Comparison of ENCODE assay signal across 8 mouse cellular contexts in the genomic region with DNA sequence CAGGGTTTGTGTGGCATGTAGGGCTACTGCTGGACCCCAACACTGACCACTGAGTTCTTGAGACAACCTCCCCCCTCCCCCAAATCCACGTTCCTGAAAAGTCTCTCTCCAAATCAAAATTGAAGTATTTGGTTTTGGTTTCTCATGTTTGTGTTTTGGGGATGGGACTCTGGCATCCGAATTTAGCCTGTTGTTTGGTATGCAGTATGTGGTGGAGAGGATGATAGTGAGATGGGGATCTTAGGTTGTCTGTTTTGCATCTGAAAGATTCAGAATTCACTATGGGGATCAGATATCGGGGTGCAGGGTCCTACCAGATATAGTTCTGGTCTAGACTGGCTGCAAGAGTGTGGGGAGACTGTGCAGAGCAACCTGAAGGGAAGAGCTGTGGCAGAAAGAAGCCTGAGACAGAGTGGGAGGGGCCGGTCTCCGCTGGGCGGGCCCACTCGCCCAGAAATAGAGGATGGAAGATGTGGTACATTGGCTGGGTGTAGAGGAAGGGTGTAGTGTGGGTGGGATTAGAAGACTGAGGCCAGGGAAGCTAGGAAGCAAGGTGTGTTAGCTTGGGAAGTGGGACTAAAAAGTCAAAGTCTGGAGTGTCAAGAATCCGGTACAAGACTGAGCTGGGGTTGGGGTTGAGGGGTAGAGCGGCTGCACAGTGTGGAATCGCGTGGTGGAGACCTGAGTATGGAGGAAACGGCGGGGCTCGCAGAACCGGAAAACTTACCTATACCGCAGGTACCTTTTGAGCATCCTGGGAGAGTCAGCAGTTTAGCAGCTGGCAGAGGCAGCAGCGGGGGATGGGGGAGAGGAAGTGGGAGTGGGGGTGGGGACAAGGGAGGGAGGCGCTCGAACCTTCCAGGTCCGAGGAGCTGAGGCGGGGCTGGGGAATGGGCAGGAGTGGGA. TPM values are rescaled to one million over a fixed set of nuclear protein-coding genes. Genes with fewer than 3 reads are reported as not detected.
A peak's percentile ranks its signal among the peaks of the same experiment; 100 is the strongest.
DNase-seq lines count a peak whose midpoint lies in the region; ATAC-seq and TF ChIP-seq lines count a peak whose summit lies in the region.

A gene (plus strand): TSS at position 444 of the 906 bp plus-strand sequence.

- no peaks in the 10 kb centered on the region for H3K9me3 ChIP-seq in intestine, embryonic 16.5 days (ENCODE audit: control insufficient read depth, low read length)

- no peak for TF ChIP-seq CTCF in small intestine, adult 2 months (IDR thresholded peaks at IDR 0.05; ENCODE audit: extremely low read depth, insufficient read length, insufficient replicate concordance, low read depth, low read length)

- 3% methylated on average over 21 of the region's 21 CpGs for WGBS in intestine, embryonic 16.5 days
- WGBS in small intestine, adult 2 months = 1% methylated on average over 21 of the region's 21 CpGs

- peak; percentile 59 for ATAC-seq in granulocyte monocyte progenitor cell, adult 5-6 weeks (replicated peaks; ENCODE audit: poor library complexity, severe bottlenecking)
- peak; percentile 75 for ATAC-seq in intestine, embryonic 16.5 days

- no peaks in the 10 kb centered on the region for H3K36me3 ChIP-seq in intestine, embryonic 16.5 days (ENCODE audit: control insufficient read depth, insufficient read depth, low read length)
- H3K36me3 ChIP-seq in small intestine, adult 2 months (ENCODE audit: control insufficient read depth, insufficient read depth, low read length) = no peaks in the 10 kb centered on the region

- no peak for TF ChIP-seq POLR2A in small intestine, adult 2 months (IDR thresholded peaks at IDR 0.05; ENCODE audit: low read depth, low read length)

- peak within 1 kb of the TSS; percentile 80 for H3K4me2 ChIP-seq in intestine, embryonic 16.5 days (ENCODE audit: low read depth, low read length)

- peak within 1 kb of the TSS; percentile 73 for H3K9ac ChIP-seq in intestine, embryonic 16.5 days (ENCODE audit: low read depth, low read length)

- peak; percentile 87 for DNase-seq in 3T3-L1 (ENCODE audit: low read depth, low spot score)
- DNase-seq in adrenal gland, adult 18-20 months (ENCODE audit: low spot score in 2 of 2) = peak; percentile 61 to 71
- peak; percentile 56 for DNase-seq in embryo, embryonic 11 days
- peak; percentile 48 for DNase-seq in left cerebral cortex, postnatal 4 days
- peak; percentile 30 for DNase-seq in mesoderm, embryonic 11.5 days (ENCODE audit: low read depth, low spot score)

- H3K27ac ChIP-seq in intestine, embryonic 16.5 days (ENCODE audit: low read length) = peak within 1 kb of the TSS; percentile 66
- peak within 1 kb of the TSS; percentile 89 for H3K27ac ChIP-seq in small intestine, adult 2 months (ENCODE audit: insufficient read depth, low read depth, low read length)

- peaks cover 20% of the 10 kb centered on the region for H3K4me1 ChIP-seq in intestine, embryonic 16.5 days (ENCODE audit: control insufficient read depth, insufficient read depth, low read length)
- peaks cover 3% of the 10 kb centered on the region for H3K4me1 ChIP-seq in small intestine, adult 2 months (ENCODE audit: control insufficient read depth, insufficient read depth, insufficient read length, low read length)

- peak within 1 kb of the TSS; percentile 60 for H3K4me3 ChIP-seq in intestine, embryonic 16.5 days (ENCODE audit: low read length)
- peak within 1 kb of the TSS; percentile 78 for H3K4me3 ChIP-seq in small intestine, adult 2 months (ENCODE audit: low read depth, low read length)

- no peaks in the 10 kb centered on the region for H3K27me3 ChIP-seq in intestine, embryonic 16.5 days (replicated peaks; ENCODE audit: control insufficient read depth, insufficient read depth, low read length)
- no peaks in the 10 kb centered on the region for H3K27me3 ChIP-seq in small intestine, adult 2 months (ENCODE audit: control insufficient read depth, insufficient read depth, low read length)

- intact Hi-C loops in left cerebral cortex, postnatal 4 days (cut with DNase I) = no loop called here

RNA-seq across cellular contexts. Expression of the gene that starts here (rescaled TPM):
- 10 to 100 TPM; 21.3 to 41.2 TPM for total RNA-seq in adrenal gland, adult 18-20 months (2021)
- total RNA-seq in granulocyte monocyte progenitor cell, adult 5-6 weeks (2014; fragmentation: Nextera tagmentation) = 24.9 and 25.0 TPM in 2 replicates
- 33.6 and 46.7 TPM in 2 replicates for total RNA-seq in granulocyte monocyte progenitor cell, adult 5-6 weeks (2017)
- 3.1 and 3.4 TPM in 2 replicates for polyA plus RNA-seq in intestine, embryonic 16.5 days (2015; fragmentation: Nextera tagmentation; extraction: Ambion mirVana)
- 10 to 100 TPM in 1 of 2 experiments, 1 to 10 TPM in 1; 9.5 to 10.2 TPM for total RNA-seq in left cerebral cortex, postnatal 4 days (2021)
- 0.05 TPM in 1 of 2 replicates, not detected in the other for polyA plus RNA-seq in small intestine, adult 2 months (2012; rRNA removed)

Comparison
In these comparisons a context has a peak if more than half of its experiments do, and no peak if none do; other contexts are left out.
1. Peak in every context shown above with its lines: DNase-seq, ATAC-seq, H3K4me3 ChIP-seq and H3K27ac ChIP-seq.
2. DNase-seq: peak in every context shown above with its lines; median percentile 87 in 3T3-L1; 66 in adrenal gland, adult 18-20 months; 56 in embryo, embryonic 11 days; 48 in left cerebral cortex, postnatal 4 days; 30 in mesoderm, embryonic 11.5 days.